Comparison of ENCODE assay signal across 7 mouse cellular contexts in genomic region chr19:5882079-5882478, GRCm38 (mm10). TPM values are rescaled to one million over a fixed set of nuclear protein-coding genes. Genes with fewer than 3 reads are reported as not detected.
DNase-seq lines count a peak whose midpoint lies in the region; ATAC-seq and TF ChIP-seq lines count a peak whose summit lies in the region.
"Not testable (repeated sequence)": the region's sequence is repeated elsewhere in the genome, so short reads cannot be mapped to it uniquely, and the experiment has no call there.

No protein-coding gene starts in this region.

- peaks cover 9 to 35% of the 10 kb centered on the region in 2 experiments for H3K4me1 ChIP-seq in MEL (ENCODE audit: control insufficient read depth in 1 of 2, insufficient read depth in 2 of 2, low read length in 2 of 2)
- H3K4me1 ChIP-seq in heart, embryonic 16.5 days (ENCODE audit: control insufficient read depth, insufficient read depth, low read length), result peaks cover 20% of the 10 kb centered on the region
- H3K4me1 ChIP-seq in liver, embryonic 15.5 days (replicated peaks), result peaks cover 83% of the 10 kb centered on the region

- not testable (repeated sequence) for H3K9me3 ChIP-seq in MEL (replicated peaks; ENCODE audit: insufficient read depth, low read length); heart, embryonic 16.5 days (replicated peaks; ENCODE audit: control insufficient read depth, low read length); liver, embryonic 15.5 days (replicated peaks)

- peak overlapping the region; percentile 24; the same call in 1 of the 2 replicates for H3K9ac ChIP-seq in MEL (ENCODE audit: control insufficient read depth, low read depth, low read length, poor library complexity, severe bottlenecking)
- peak overlapping the region; percentile 38; the same call in 1 of the 2 replicates for H3K9ac ChIP-seq in heart, embryonic 16.5 days (ENCODE audit: low read length)
- H3K9ac ChIP-seq in liver, embryonic 15.5 days, result not testable (repeated sequence)

- DNase-seq in MEL (ENCODE audit: low read depth, low spot score) (peak; percentile 67), adipocyte (ENCODE audit: low spot score) (peak; percentile 82)
- peak; percentile 39 for DNase-seq in brain, adult 2 months (ENCODE audit: low read depth, low spot score)
- DNase-seq in kidney, postnatal 36 days, result peak; percentile 26 to 46

- not testable (repeated sequence) for H3K4me3 ChIP-seq in MEL (ENCODE audit: control insufficient read depth in 1 of 2, insufficient read depth in 1 of 2, low read depth in 2 of 2, low read length in 2 of 2); heart, embryonic 16.5 days (ENCODE audit: low read length); liver, embryonic 15.5 days (replicated peaks)

- TF ChIP-seq RAD21 in MEL (IDR thresholded peaks at IDR 0.05; ENCODE audit: low read depth, low read length), result not testable (repeated sequence)

- TF ChIP-seq CTCF in MEL (IDR thresholded peaks at IDR 0.05 in 2 of 3, conservative IDR thresholded peaks at IDR 0.05 in 1 of 3; ENCODE audit: control insufficient read depth in 1 of 3, insufficient read depth in 1 of 3, low read depth in 2 of 3, low read length in 3 of 3, poor library complexity in 1 of 3, severe bottlenecking in 1 of 3), result not testable (repeated sequence)

- H3K27me3 ChIP-seq in MEL (ENCODE audit: control insufficient read depth in 1 of 2, insufficient read depth in 2 of 2, low read length in 2 of 2); heart, embryonic 16.5 days (ENCODE audit: control insufficient read depth, insufficient read depth, low read length); liver, embryonic 15.5 days: not testable (repeated sequence)

- 78% methylated on average over 5 of the region's 5 CpGs for WGBS in heart, embryonic 16.5 days
- WGBS in liver, embryonic 15.5 days (ENCODE audit: insufficient replicate concordance), result 46% methylated on average over 5 of the region's 5 CpGs

- H3K36me3 ChIP-seq in MEL (ENCODE audit: control insufficient read depth in 1 of 2, insufficient read depth in 2 of 2, low read length in 2 of 2), result peaks cover 0 to 21% of the 10 kb centered on the region in 2 experiments; a peak in 2 of 4 replicates
- H3K36me3 ChIP-seq in heart, embryonic 16.5 days (ENCODE audit: control insufficient read depth, insufficient read depth); liver, embryonic 15.5 days (replicated peaks): not testable (repeated sequence)

- not testable (repeated sequence) for ATAC-seq in heart, embryonic 16.5 days (replicated peaks; ENCODE audit: extremely low read depth, insufficient read depth, low FRiP score); liver, embryonic 15.5 days (ENCODE audit: insufficient read depth)
- ATAC-seq in megakaryocyte, adult 5-6 weeks (ENCODE audit: poor library complexity, severe bottlenecking), result 0 out of 2 replicates have a peak, but pooled peaks have one; percentile 31

- H3K4me2 ChIP-seq in heart, embryonic 16.5 days (ENCODE audit: low read depth, low read length); liver, embryonic 15.5 days: not testable (repeated sequence)

- TF ChIP-seq POLR2A in MEL (IDR thresholded peaks at IDR 0.05; ENCODE audit: control insufficient read depth in 1 of 2, insufficient read depth in 1 of 2, low read depth in 1 of 2, low read length in 2 of 2, poor library complexity in 1 of 2), result not testable (repeated sequence)

- H3K27ac ChIP-seq in MEL (ENCODE audit: control insufficient read depth, low read depth, low read length), result peak overlapping the region; percentile 36; the same call in 1 of the 2 replicates
- not testable (repeated sequence) for H3K27ac ChIP-seq in heart, embryonic 16.5 days (ENCODE audit: low read length)
- peak overlapping the region; percentile 41; the same call in 1 of the 2 replicates for H3K27ac ChIP-seq in liver, embryonic 15.5 days (replicated peaks)

- TF ChIP-seq EP300 in MEL (IDR thresholded peaks at IDR 0.05; ENCODE audit: low read depth in 1 of 2, low read length in 2 of 2), result not testable (repeated sequence)

- peaks cover 14% of the 10 kb centered on the region for H3K79me2 ChIP-seq in MEL (ENCODE audit: control insufficient read depth, insufficient read depth, low read length, poor library complexity)

RNA-seq across cellular contexts. Expression of gene Slc25a45, which starts 4.5 kb away (rescaled TPM):
- 20.7 and 23.5 TPM in 2 replicates for total RNA-seq in MEL (2012; rRNA removed)
- polyA plus RNA-seq in MEL (2012; ENCODE audit: insufficient read depth in 1 of 2, insufficient read length in 2 of 2, low read depth in 1 of 2, low replicate concordance in 2 of 2, missing spikeins in 1 of 2), result 10 to 100 TPM in 1 of 2 experiments, not detected in 1; 30.7 TPM
- 4.6 and 5.0 TPM in 2 replicates for polyA plus RNA-seq in heart, embryonic 16.5 days (2015; fragmentation: Nextera tagmentation; extraction: Ambion mirVana)
- polyA plus RNA-seq in liver, embryonic 15.5 days (2015; fragmentation: Nextera tagmentation; extraction: Ambion mirVana), result 7.1 and 7.9 TPM in 2 replicates
- total RNA-seq in megakaryocyte, adult 5-6 weeks (2015), result 55.6 and 67.9 TPM in 2 replicates
- total RNA-seq in megakaryocyte, adult 5-6 weeks (2017), result 69.1 and 73.5 TPM in 2 replicates

RNA-seq across cellular contexts. Expression of gene Frmd8, which starts 7.0 kb away (rescaled TPM):
- 20.8 and 22.8 TPM in 2 replicates for total RNA-seq in MEL (2012; rRNA removed)
- polyA plus RNA-seq in MEL (2012; ENCODE audit: insufficient read depth in 1 of 2, insufficient read length in 2 of 2, low read depth in 1 of 2, low replicate concordance in 2 of 2, missing spikeins in 1 of 2), result 10 to 100 TPM in 1 of 2 experiments, not detected in 1; 34.4 TPM
- polyA plus RNA-seq in heart, embryonic 16.5 days (2015; fragmentation: Nextera tagmentation; extraction: Ambion mirVana), result 33.6 and 34.8 TPM in 2 replicates
- 12.9 and 13.1 TPM in 2 replicates for polyA plus RNA-seq in liver, embryonic 15.5 days (2015; fragmentation: Nextera tagmentation; extraction: Ambion mirVana)
- total RNA-seq in megakaryocyte, adult 5-6 weeks (2015), result 21.4 and 21.9 TPM in 2 replicates
- total RNA-seq in megakaryocyte, adult 5-6 weeks (2017), result 19.3 and 23.3 TPM in 2 replicates

RNA-seq across cellular contexts. Expression of gene Tigd3, which starts 11.9 kb away (rescaled TPM):
- total RNA-seq in MEL (2012; rRNA removed), result 1.9 and 2.1 TPM in 2 replicates
- 1 to 10 TPM in 1 of 2 experiments, not detected in 1; 2.2 TPM for polyA plus RNA-seq in MEL (2012; ENCODE audit: insufficient read depth in 1 of 2, insufficient read length in 2 of 2, low read depth in 1 of 2, low replicate concordance in 2 of 2, missing spikeins in 1 of 2)
- polyA plus RNA-seq in heart, embryonic 16.5 days (2015; fragmentation: Nextera tagmentation; extraction: Ambion mirVana), result 1.5 and 1.6 TPM in 2 replicates
- polyA plus RNA-seq in liver, embryonic 15.5 days (2015; fragmentation: Nextera tagmentation; extraction: Ambion mirVana), result 2.8 and 2.9 TPM in 2 replicates
- total RNA-seq in megakaryocyte, adult 5-6 weeks (2015), result 0.54 and 0.59 TPM in 2 replicates
- total RNA-seq in megakaryocyte, adult 5-6 weeks (2017), result 1.0 and 1.8 TPM in 2 replicates

RNA-seq across cellular contexts. Expression of gene Dpf2, which starts 30.7 kb away (rescaled TPM):
- 45.7 and 58.6 TPM in 2 replicates for total RNA-seq in MEL (2012; rRNA removed)
- 100 to 1,000 TPM; 133 to 166 TPM for polyA plus RNA-seq in MEL (2012; ENCODE audit: insufficient read depth in 1 of 2, insufficient read length in 2 of 2, low read depth in 1 of 2, low replicate concordance in 2 of 2, missing spikeins in 1 of 2)
- polyA plus RNA-seq in heart, embryonic 16.5 days (2015; fragmentation: Nextera tagmentation; extraction: Ambion mirVana), result 97.5 and 103 TPM in 2 replicates
- polyA plus RNA-seq in liver, embryonic 15.5 days (2015; fragmentation: Nextera tagmentation; extraction: Ambion mirVana), result 52.7 and 59.4 TPM in 2 replicates
- 52.2 and 52.4 TPM in 2 replicates for total RNA-seq in megakaryocyte, adult 5-6 weeks (2015)
- 88.7 and 107 TPM in 2 replicates for total RNA-seq in megakaryocyte, adult 5-6 weeks (2017)

RNA-seq across cellular contexts. Expression of gene Cdc42ep2, which starts 42.5 kb away (rescaled TPM):
- 0.75 and 1.1 TPM in 2 replicates for total RNA-seq in MEL (2012; rRNA removed)
- polyA plus RNA-seq in MEL (2012; ENCODE audit: insufficient read depth in 1 of 2, insufficient read length in 2 of 2, low read depth in 1 of 2, low replicate concordance in 2 of 2, missing spikeins in 1 of 2), result 1 to 10 TPM in 1 of 2 experiments, not detected in 1; 1.7 TPM
- 12.4 and 12.6 TPM in 2 replicates for polyA plus RNA-seq in heart, embryonic 16.5 days (2015; fragmentation: Nextera tagmentation; extraction: Ambion mirVana)
- polyA plus RNA-seq in liver, embryonic 15.5 days (2015; fragmentation: Nextera tagmentation; extraction: Ambion mirVana), result 2.9 and 3.1 TPM in 2 replicates
- 3.0 and 3.4 TPM in 2 replicates for total RNA-seq in megakaryocyte, adult 5-6 weeks (2015)
- 1.7 and 1.9 TPM in 2 replicates for total RNA-seq in megakaryocyte, adult 5-6 weeks (2017)
